Mouse (Mus musculus): ENCODE measurements around the gene Acacb. TPM values are rescaled to one million over a fixed set of nuclear protein-coding genes. Genes with fewer than 3 reads are reported as not detected.

Gene Acacb
- under 1 TPM; 0.04 to 0.41 TPM for polyA plus RNA-seq (2012; fragmentation: generic; extraction: Trizol)

GRCm38 (mm10) chr5:114146028-114146888, at the start of gene Acacb:
TSS of gene Acacb (plus strand) at chr5:114146535.

GRCm38 (mm10) chr5:114127374-114128349, 18.7 kb upstream of the Acacb start, which contains the start of gene Alkbh2:
TSS of gene Alkbh2 (minus strand) at chr5:114128218.

GRCm38 (mm10) chr5:114130211-114130605, 16.1 kb upstream of the Acacb start, which contains the start of gene Ung:
TSS of gene Ung (plus strand) at chr5:114130386.

GRCm38 (mm10) chr5:114273693-114274402, 127.5 kb downstream of the Acacb start, which contains the start of gene Foxn4:
TSS of gene Foxn4 (minus strand) at chr5:114273807.

GRCm38 (mm10) chr5:114288874-114289273, 142.5 kb downstream of the Acacb start, which contains the start of gene Myo1h:
TSS of gene Myo1h (plus strand) at chr5:114289166.

Other genes with a start within 250 kb of the Acacb start
- gene Coro1c, start 237.8 kb upstream of the Acacb start, polyA plus RNA-seq (2012; fragmentation: generic; extraction: Trizol) = 10 to 100 TPM; 25.0 to 48.5 TPM
- gene Ssh1, start 152.6 kb upstream of the Acacb start, polyA plus RNA-seq (2012; fragmentation: generic; extraction: Trizol) = 1 to 10 TPM in 1 of 2 experiments, under 1 TPM in 1; 0.90 to 4.2 TPM
- under 1 TPM in 1 of 2 experiments, not detected in 1; 0.04 TPM for gene Dao, start 142.8 kb upstream of the Acacb start, polyA plus RNA-seq (2012; fragmentation: generic; extraction: Trizol)
- gene Usp30, start 81.1 kb upstream of the Acacb start, polyA plus RNA-seq (2012; fragmentation: generic; extraction: Trizol) = 10 to 100 TPM in 1 of 2 experiments, 1 to 10 TPM in 1; 4.8 to 18.7 TPM
- under 1 TPM; 0.04 to 0.05 TPM for gene Svop, start 55.0 kb upstream of the Acacb start, polyA plus RNA-seq (2012; fragmentation: generic; extraction: Trizol)
- gene Alkbh2, start 18.3 kb upstream of the Acacb start, polyA plus RNA-seq (2012; fragmentation: generic; extraction: Trizol) = 1 to 10 TPM; 1.4 TPM
- 1 to 10 TPM; 2.7 to 9.9 TPM for gene Ung, start 16.1 kb upstream of the Acacb start, polyA plus RNA-seq (2012; fragmentation: generic; extraction: Trizol)
- not detected for gene Foxn4, start 127.3 kb downstream of the Acacb start, polyA plus RNA-seq (2012; fragmentation: generic; extraction: Trizol)
- gene Myo1h, start 142.6 kb downstream of the Acacb start, polyA plus RNA-seq (2012; fragmentation: generic; extraction: Trizol) = 10 to 100 TPM in 1 of 2 experiments, 1 to 10 TPM in 1; 5.0 to 10.8 TPM
- 100 to 1,000 TPM; 103 to 144 TPM for gene Kctd10, start 234.0 kb downstream of the Acacb start, polyA plus RNA-seq (2012; fragmentation: generic; extraction: Trizol)
- 10 to 100 TPM; 29.3 to 41.4 TPM for gene Ube3b, start 234.1 kb downstream of the Acacb start, polyA plus RNA-seq (2012; fragmentation: generic; extraction: Trizol)

All from C3H10T1/2 (cell line).